Mouse (Mus musculus) C2C12 (cell line): ENCODE data around the gene Rbfox3.

Experiments
- CTCF ChIP-seq: IDR thresholded peaks from one replicate; pipeline ENCODE4 v1.5.1; 2011; ENCODE audit not compliant: control insufficient read depth, insufficient read depth, insufficient read length
- MYOG ChIP-seq: IDR thresholded peaks from one replicate; pipeline ENCODE4 v1.6.1; 2011; ENCODE audit not compliant: control insufficient read depth, insufficient read length; ENCODE audit errors: extremely low read depth
- USF1 ChIP-seq: IDR thresholded peaks from one replicate; pipeline ENCODE4 v1.6.1; 2011; ENCODE audit warnings: low read depth, mild to moderate bottlenecking, control low read depth, moderate library complexity

GRCm38 (mm10) chr11:118921852-118922251, 10.5 kb upstream of the Rbfox3 start:
- TF ChIP-seq CTCF (no peak), USF1 (no peak), MYOG (no peak)
